Mouse (Mus musculus): ENCODE results near the gene Hipk1. TPM values are rescaled to one million over a fixed set of nuclear protein-coding genes. Genes with fewer than 3 reads are reported as not detected.

Hipk1 gene
- polyA plus RNA-seq, 1 experiment from 2014 or later, result 12.3 TPM

- peak; percentile 81 for ATAC-seq (ENCODE audit: low read depth)
Observed at GRCm38 (mm10) chr3:103771531-103772130, 19.7 kb downstream of the Hipk1 start.

DNA sequence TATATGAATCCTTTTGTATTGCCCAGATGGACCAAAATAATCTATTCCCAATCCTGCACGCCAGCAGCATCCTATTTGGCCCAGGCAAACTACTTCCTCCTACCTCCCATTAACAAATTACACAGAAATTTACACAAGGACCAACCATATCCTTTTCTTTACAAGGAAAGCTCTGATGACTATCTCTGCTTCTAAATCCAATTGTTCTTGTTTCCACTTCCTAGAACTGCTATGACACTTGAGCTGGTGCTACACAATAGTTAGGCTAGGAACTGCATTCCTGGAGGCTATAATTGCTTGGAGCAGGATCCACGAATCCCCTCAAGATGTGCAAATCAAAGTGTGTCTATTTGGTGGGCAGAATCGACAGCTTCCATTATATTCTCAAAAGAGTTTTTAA is 24.6 kb downstream of the Hipk1 start:
- peaks cover 13% of the 10 kb centered on the region; the same call in 1 of the 2 replicates for H3K36me3 ChIP-seq (ENCODE audit: control insufficient read depth, insufficient read depth, low read length)
- ATAC-seq (ENCODE audit: low read depth), result no peak
- WGBS, result 66% methylated on average over 3 of the region's 3 CpGs
- H3K4me1 ChIP-seq (replicated peaks; ENCODE audit: control insufficient read depth, insufficient read depth, low read length), result peaks cover 12% of the 10 kb centered on the region
- H3K27me3 ChIP-seq (ENCODE audit: control insufficient read depth, insufficient read depth, low read depth, low read length), result no peaks in the 10 kb centered on the region
- no peak overlapping the region for H3K4me3 ChIP-seq (ENCODE audit: low read length)
- H3K9ac ChIP-seq (ENCODE audit: low read length), result no peak overlapping the region
- H3K4me2 ChIP-seq (ENCODE audit: low read depth, low read length), result no peak overlapping the region
- no peaks in the 10 kb centered on the region for H3K9me3 ChIP-seq (ENCODE audit: control insufficient read depth, low read length)
- H3K27ac ChIP-seq (ENCODE audit: low read length), result no peak overlapping the region

More at GRCm38 (mm10) chr3:103771531-103772130, 19.7 kb downstream of the Hipk1 start:
- H3K4me2 ChIP-seq (ENCODE audit: low read depth, low read length), result no peak overlapping the region; the same call in 1 of the 2 replicates
- peaks cover 6% of the 10 kb centered on the region; the same call in 1 of the 2 replicates for H3K36me3 ChIP-seq (ENCODE audit: control insufficient read depth, insufficient read depth, low read length)
- H3K27me3 ChIP-seq (ENCODE audit: control insufficient read depth, insufficient read depth, low read depth, low read length), result no peaks in the 10 kb centered on the region
- H3K9ac ChIP-seq (ENCODE audit: low read length), result no peak overlapping the region
- H3K4me3 ChIP-seq (ENCODE audit: low read length), result no peak overlapping the region
- peak overlapping the region; percentile 47 for H3K27ac ChIP-seq (ENCODE audit: low read length)
- H3K9me3 ChIP-seq (ENCODE audit: control insufficient read depth, low read length), result no peaks in the 10 kb centered on the region
- 35% methylated on average over 9 of the region's 9 CpGs for WGBS
- peaks cover 22% of the 10 kb centered on the region for H3K4me1 ChIP-seq (replicated peaks; ENCODE audit: control insufficient read depth, insufficient read depth, low read length)

GRCm38 (mm10) chr3:103759261-103759970 is 31.9 kb downstream of the Hipk1 start:
- no peak overlapping the region for H3K27ac ChIP-seq (ENCODE audit: low read length)
- no peak for ATAC-seq (ENCODE audit: low read depth)
- H3K4me1 ChIP-seq (replicated peaks; ENCODE audit: control insufficient read depth, insufficient read depth, low read length), result no peaks in the 10 kb centered on the region
- no peaks in the 10 kb centered on the region for H3K9me3 ChIP-seq (ENCODE audit: control insufficient read depth, low read length)
- no peak overlapping the region for H3K4me2 ChIP-seq (ENCODE audit: low read depth, low read length)
- H3K9ac ChIP-seq (ENCODE audit: low read length), result no peak overlapping the region
- WGBS, result 82% methylated on average over 5 of the region's 5 CpGs
- no peak overlapping the region for H3K4me3 ChIP-seq (ENCODE audit: low read length)
- H3K36me3 ChIP-seq (ENCODE audit: control insufficient read depth, insufficient read depth, low read length), result peaks cover 33% of the 10 kb centered on the region
- no peaks in the 10 kb centered on the region for H3K27me3 ChIP-seq (ENCODE audit: control insufficient read depth, insufficient read depth, low read depth, low read length)

GRCm38 (mm10) chr3:103758456-103758855 is 32.9 kb downstream of the Hipk1 start:
- WGBS, result 89% methylated on average over 7 of the region's 7 CpGs
- Histone ChIP-seq H3K4me1 (replicated peaks; ENCODE audit: control insufficient read depth, insufficient read depth, low read length) (no peaks in the 10 kb centered on the region), H3K9me3 (ENCODE audit: control insufficient read depth, low read length) (no peaks in the 10 kb centered on the region), H3K4me2 (ENCODE audit: low read depth, low read length) (no peak overlapping the region), H3K36me3 (ENCODE audit: control insufficient read depth, insufficient read depth, low read length) (peaks cover 35% of the 10 kb centered on the region), H3K4me3 (ENCODE audit: low read length) (no peak overlapping the region), H3K9ac (ENCODE audit: low read length) (no peak overlapping the region), H3K27ac (ENCODE audit: low read length) (no peak overlapping the region), H3K27me3 (ENCODE audit: control insufficient read depth, insufficient read depth, low read depth, low read length) (no peaks in the 10 kb centered on the region)
- ATAC-seq (ENCODE audit: low read depth), result no peak

DNA sequence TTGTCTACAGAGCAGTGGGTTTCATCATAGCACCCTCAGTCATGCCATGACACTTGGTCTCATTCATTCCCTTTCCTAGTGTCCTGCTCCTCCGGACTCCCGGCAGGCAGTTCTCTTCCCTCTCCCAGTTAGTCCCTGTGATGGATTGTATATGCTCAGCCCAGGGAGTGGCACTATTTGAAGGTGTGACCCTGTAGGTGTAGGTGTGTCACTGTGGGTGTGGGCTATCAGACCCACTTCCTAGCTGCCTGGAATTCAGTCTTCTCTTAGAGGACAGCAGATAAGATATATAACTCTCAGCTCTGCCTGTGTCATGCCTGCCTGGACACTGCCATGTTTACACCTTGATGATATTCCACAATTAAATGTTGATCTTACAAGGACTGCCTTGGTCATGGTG is 34.4 kb downstream of the Hipk1 start:
- Histone ChIP-seq H3K27me3 (ENCODE audit: control insufficient read depth, insufficient read depth, low read depth, low read length) (no peaks in the 10 kb centered on the region), H3K27ac (ENCODE audit: low read length) (no peak overlapping the region), H3K4me1 (replicated peaks; ENCODE audit: control insufficient read depth, insufficient read depth, low read length) (no peaks in the 10 kb centered on the region), H3K9ac (ENCODE audit: low read length) (no peak overlapping the region), H3K4me2 (ENCODE audit: low read depth, low read length) (no peak overlapping the region), H3K4me3 (ENCODE audit: low read length) (no peak overlapping the region), H3K36me3 (ENCODE audit: control insufficient read depth, insufficient read depth, low read length) (peaks cover 39% of the 10 kb centered on the region), H3K9me3 (ENCODE audit: control insufficient read depth, low read length) (no peaks in the 10 kb centered on the region)
- no peak for ATAC-seq (ENCODE audit: low read depth)
- 83% methylated on average over 2 of the region's 2 CpGs for WGBS

GRCm38 (mm10) chr3:103755351-103755750 is 36.0 kb downstream of the Hipk1 start:
- H3K4me1 ChIP-seq (replicated peaks; ENCODE audit: control insufficient read depth, insufficient read depth, low read length), result no peaks in the 10 kb centered on the region
- no peak overlapping the region for H3K9ac ChIP-seq (ENCODE audit: low read length)
- no peak for ATAC-seq (ENCODE audit: low read depth)
- H3K4me3 ChIP-seq (ENCODE audit: low read length), result no peak overlapping the region
- 54% methylated on average over 3 of the region's 3 CpGs for WGBS
- H3K27me3 ChIP-seq (ENCODE audit: control insufficient read depth, insufficient read depth, low read depth, low read length), result no peaks in the 10 kb centered on the region
- H3K27ac ChIP-seq (ENCODE audit: low read length), result no peak overlapping the region
- no peak overlapping the region for H3K4me2 ChIP-seq (ENCODE audit: low read depth, low read length)
- H3K9me3 ChIP-seq (ENCODE audit: control insufficient read depth, low read length), result no peaks in the 10 kb centered on the region
- peaks cover 36% of the 10 kb centered on the region for H3K36me3 ChIP-seq (ENCODE audit: control insufficient read depth, insufficient read depth, low read length)

GRCm38 (mm10) chr3:103751558-103751957 is 39.8 kb downstream of the Hipk1 start:
- ATAC-seq (ENCODE audit: low read depth), result no peak

GRCm38 (mm10) chr3:103746711-103747110 is 44.7 kb downstream of the Hipk1 start:
- 86% methylated on average over 5 of the region's 5 CpGs for WGBS
- Histone ChIP-seq H3K4me3 (ENCODE audit: low read length) (no peak overlapping the region), H3K36me3 (ENCODE audit: control insufficient read depth, insufficient read depth, low read length) (peaks cover 41% of the 10 kb centered on the region), H3K27me3 (ENCODE audit: control insufficient read depth, insufficient read depth, low read depth, low read length) (no peaks in the 10 kb centered on the region), H3K9ac (ENCODE audit: low read length) (no peak overlapping the region), H3K4me1 (replicated peaks; ENCODE audit: control insufficient read depth, insufficient read depth, low read length) (no peaks in the 10 kb centered on the region), H3K27ac (ENCODE audit: low read length) (no peak overlapping the region), H3K4me2 (ENCODE audit: low read depth, low read length) (no peak overlapping the region), H3K9me3 (ENCODE audit: control insufficient read depth, low read length) (no peaks in the 10 kb centered on the region)
- no peak for ATAC-seq (ENCODE audit: low read depth)

More at GRCm38 (mm10) chr3:103751558-103751957, 39.8 kb downstream of the Hipk1 start:
- Histone ChIP-seq H3K4me3 (ENCODE audit: low read length) (no peak overlapping the region), H3K4me1 (replicated peaks; ENCODE audit: control insufficient read depth, insufficient read depth, low read length) (no peaks in the 10 kb centered on the region), H3K9ac (ENCODE audit: low read length) (no peak overlapping the region), H3K27ac (ENCODE audit: low read length) (no peak overlapping the region), H3K4me2 (ENCODE audit: low read depth, low read length) (no peak overlapping the region), H3K9me3 (ENCODE audit: control insufficient read depth, low read length) (no peaks in the 10 kb centered on the region), H3K36me3 (ENCODE audit: control insufficient read depth, insufficient read depth, low read length) (peaks cover 39% of the 10 kb centered on the region), H3K27me3 (ENCODE audit: control insufficient read depth, insufficient read depth, low read depth, low read length) (no peaks in the 10 kb centered on the region)
- WGBS, result 77% methylated on average over 2 of the region's 2 CpGs

GRCm38 (mm10) chr3:103745001-103745770 is 46.2 kb downstream of the Hipk1 start:
- Histone ChIP-seq H3K4me2 (ENCODE audit: low read depth, low read length) (no peak overlapping the region), H3K9me3 (ENCODE audit: control insufficient read depth, low read length) (no peaks in the 10 kb centered on the region), H3K27ac (ENCODE audit: low read length) (no peak overlapping the region), H3K9ac (ENCODE audit: low read length) (no peak overlapping the region), H3K27me3 (ENCODE audit: control insufficient read depth, insufficient read depth, low read depth, low read length) (no peaks in the 10 kb centered on the region), H3K4me1 (replicated peaks; ENCODE audit: control insufficient read depth, insufficient read depth, low read length) (no peaks in the 10 kb centered on the region), H3K36me3 (ENCODE audit: control insufficient read depth, insufficient read depth, low read length) (peaks cover 41% of the 10 kb centered on the region), H3K4me3 (ENCODE audit: low read length) (no peak overlapping the region)
- ATAC-seq (ENCODE audit: low read depth), result no peak
- WGBS, result 88% methylated on average over 14 of the region's 14 CpGs

All from lung, embryonic 16.5 days (tissue).